Mouse (Mus musculus): Measurements from ENCODE around the gene Sgms2.

Gene Sgms2

DNA sequence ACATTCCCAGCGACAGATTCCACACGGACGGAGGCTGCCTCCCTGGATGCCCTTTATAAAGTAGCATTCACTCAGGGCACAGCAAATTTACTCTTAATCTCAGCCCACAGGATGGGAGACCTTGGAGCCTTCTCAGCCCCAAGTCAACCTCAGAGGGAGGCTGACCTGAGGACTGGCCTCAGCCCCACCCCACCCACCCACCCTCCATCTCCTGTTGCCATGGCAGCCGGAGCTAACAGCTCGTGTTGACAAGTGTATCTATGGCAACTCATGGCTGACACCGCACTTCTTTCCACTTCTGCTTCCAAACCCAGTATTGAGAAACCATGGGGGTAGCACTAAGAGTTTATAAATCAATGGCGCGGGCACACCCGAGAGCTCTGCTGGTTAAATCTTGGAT, 20.4 kb downstream of the Sgms2 start:
- TF ChIP-seq GATA4 (IDR thresholded peaks at IDR 0.05; ENCODE audit: insufficient replicate concordance, low read length) = no peak

GRCm38 (mm10) chr3:131469636-131470035, 21.6 kb downstream of the Sgms2 start:
- TF ChIP-seq GATA4 (IDR thresholded peaks at IDR 0.05; ENCODE audit: insufficient replicate concordance, low read length) = no peak

GRCm38 (mm10) chr3:131466371-131466770, 24.8 kb downstream of the Sgms2 start:
- TF ChIP-seq GATA4 (IDR thresholded peaks at IDR 0.05; ENCODE audit: insufficient replicate concordance, low read length) = no peak

DNA sequence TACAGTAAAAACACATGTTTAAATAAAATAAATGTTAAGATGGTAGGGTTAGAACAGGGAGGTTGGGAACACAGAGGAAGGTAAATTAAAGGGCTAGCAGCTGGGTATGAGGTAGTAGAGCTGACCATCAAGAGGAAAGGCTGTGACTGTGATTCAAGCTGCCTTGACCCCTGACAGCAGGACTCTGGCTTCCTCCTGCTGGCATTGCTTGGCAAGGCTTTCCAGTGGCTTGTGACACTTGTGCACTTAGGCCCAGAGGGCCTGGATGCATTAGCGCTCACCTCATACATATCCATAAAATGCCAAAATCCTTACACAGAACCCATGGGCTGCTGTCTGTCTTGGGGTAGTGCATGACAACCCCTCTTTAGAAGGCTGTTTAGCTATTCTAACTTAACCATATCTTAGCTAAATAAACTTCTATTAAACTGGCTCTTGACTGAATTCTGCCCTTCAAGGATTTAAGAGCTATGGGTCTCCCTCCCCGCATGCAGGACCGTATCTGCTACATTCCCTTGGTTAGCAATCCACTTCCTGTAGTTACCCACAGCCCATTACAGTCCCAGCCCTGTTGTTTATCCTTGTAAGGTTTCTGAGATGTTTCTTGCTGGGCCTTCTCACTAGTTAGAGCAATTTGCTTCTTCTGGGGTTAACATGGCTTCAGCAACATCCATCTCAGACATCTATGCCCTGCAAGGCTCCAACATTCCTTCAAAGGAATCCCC, 25.5 kb downstream of the Sgms2 start:
- no peak for TF ChIP-seq GATA4 (IDR thresholded peaks at IDR 0.05; ENCODE audit: insufficient replicate concordance, low read length)

DNA sequence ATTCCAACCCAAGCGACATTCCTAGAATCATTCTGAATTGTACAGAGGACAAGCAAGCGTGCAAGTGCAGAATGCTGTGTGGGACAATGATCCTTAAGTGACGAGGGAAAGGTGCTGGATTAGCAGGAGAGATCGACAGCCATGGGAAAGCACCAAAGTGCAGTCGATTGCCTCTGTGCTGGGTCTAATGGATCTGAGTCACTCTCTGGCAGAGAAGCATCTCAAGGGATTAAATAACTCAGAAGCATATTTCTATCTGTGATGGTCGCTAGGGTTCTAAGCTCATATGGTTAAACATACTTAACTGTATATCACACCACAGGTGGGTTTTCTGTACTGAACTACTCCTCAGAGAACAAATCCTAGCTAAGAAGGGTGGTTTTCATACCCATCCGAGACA, 118.2 kb downstream of the Sgms2 start:
- no peak for TF ChIP-seq GATA4 (IDR thresholded peaks at IDR 0.05; ENCODE audit: insufficient replicate concordance, low read length)

DNA sequence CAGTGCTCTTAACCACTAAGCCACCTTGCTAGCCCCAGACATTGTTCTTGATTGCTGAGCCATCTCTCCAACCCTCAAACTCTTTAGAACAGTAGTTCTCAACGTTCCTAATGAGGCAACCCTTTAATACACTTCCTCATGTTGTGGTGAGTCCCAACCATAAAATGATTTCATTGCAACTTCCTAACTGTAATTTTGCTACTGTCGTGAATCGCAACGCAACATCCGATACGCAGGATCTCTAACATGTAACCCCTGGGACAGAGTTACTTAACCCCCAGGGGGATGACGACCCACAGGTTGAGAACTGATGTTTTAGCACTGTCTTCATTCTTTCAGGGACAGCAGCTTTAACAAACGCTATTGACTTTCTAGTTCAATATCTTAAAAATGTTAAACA, 122.5 kb downstream of the Sgms2 start:
- no peak for TF ChIP-seq GATA4 (IDR thresholded peaks at IDR 0.05; ENCODE audit: insufficient replicate concordance, low read length)

DNA sequence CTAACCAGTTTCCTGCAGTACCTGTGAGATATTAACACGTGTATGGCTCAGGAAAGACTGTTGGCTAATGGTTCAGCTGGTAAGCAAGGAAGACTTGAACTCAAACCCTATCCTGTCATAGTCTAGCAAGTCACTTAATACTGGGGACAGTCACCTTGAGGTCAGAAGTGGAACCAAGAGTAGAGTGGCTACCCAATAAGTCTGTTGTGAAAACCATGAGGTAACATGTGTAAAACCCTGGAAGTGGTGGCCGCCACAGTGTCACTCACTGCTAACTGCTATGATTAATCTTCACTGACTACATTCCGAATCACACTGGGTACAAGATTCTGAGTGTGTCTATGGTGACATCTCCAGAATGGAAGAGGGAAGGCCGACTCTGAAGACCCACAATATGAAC, 123.8 kb downstream of the Sgms2 start:
- TF ChIP-seq GATA4 (IDR thresholded peaks at IDR 0.05; ENCODE audit: insufficient replicate concordance, low read length) = no peak

- TF ChIP-seq GATA4 (IDR thresholded peaks at IDR 0.05; ENCODE audit: insufficient replicate concordance, low read length) = no peak
These were observed 126.4 kb downstream of the Sgms2 start for GRCm38 (mm10) chr3:131364632-131365446.

GRCm38 (mm10) chr3:131364194-131364593, 127.0 kb downstream of the Sgms2 start:
- no peak for TF ChIP-seq GATA4 (IDR thresholded peaks at IDR 0.05; ENCODE audit: insufficient replicate concordance, low read length)

DNA sequence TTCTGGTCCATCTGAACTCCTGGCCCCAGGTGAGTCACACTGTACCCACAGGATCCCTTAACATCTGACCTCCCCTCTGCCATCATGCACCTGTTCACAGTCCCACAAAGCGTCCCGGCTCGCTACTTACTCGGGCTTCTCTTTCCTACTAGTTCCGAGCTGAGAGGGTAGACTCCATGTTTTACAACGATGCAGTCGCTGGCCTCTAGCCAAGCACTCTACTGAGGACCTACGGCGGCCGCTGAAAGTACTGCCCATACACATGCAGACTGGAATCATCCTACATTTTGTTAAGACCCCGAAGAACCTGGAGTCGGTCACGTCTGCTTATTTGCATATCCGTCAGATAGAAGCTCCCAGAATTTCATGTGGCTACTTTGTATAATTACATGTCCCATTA, 127.6 kb downstream of the Sgms2 start:
- no peak for TF ChIP-seq GATA4 (IDR thresholded peaks at IDR 0.05; ENCODE audit: insufficient replicate concordance, low read length)

- no peak for TF ChIP-seq GATA4 (IDR thresholded peaks at IDR 0.05; ENCODE audit: insufficient replicate concordance, low read length)
These were observed 129.3 kb downstream of the Sgms2 start for GRCm38 (mm10) chr3:131361960-131362359.

DNA sequence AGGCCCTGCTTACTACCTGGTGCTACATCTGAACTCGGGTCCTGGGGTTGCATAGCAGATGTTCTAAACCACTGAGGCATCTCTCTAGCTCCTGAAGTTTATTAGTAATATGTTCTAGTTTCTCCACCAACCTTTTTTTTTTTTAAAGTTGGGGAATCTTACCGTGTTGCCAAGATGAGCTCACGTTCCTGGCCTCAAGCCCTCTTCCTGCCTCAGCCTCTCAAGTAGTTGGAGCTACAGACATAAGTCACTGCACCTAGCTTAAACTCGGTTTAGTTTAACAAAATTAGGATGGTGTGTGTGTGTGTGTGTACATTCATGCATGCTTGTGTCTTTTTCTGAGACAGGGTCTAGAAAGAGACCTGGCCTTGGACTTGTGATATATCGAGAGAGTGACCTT, 132.2 kb downstream of the Sgms2 start:
- TF ChIP-seq GATA4 (IDR thresholded peaks at IDR 0.05; ENCODE audit: insufficient replicate concordance, low read length) = no peak

DNA sequence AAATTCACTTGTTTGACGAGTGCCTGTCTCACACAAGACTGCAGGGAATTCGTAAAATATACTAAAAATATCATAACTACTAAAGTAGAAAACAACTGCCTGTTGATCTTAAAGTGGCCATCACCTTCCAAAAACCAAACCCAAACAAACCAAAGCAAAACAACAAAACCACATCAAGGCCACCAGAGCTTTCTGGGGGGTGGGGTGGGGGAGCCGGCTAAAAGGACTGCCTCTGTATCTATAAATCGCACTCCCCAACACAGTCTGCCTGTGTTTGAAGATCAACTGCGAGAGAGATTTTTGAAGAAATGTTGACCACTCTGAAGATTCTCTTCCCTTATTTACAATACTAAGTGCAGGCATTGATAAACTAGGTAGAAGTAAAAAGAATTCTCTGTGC, 133.0 kb downstream of the Sgms2 start:
- no peak for TF ChIP-seq GATA4 (IDR thresholded peaks at IDR 0.05; ENCODE audit: insufficient replicate concordance, low read length)

- TF ChIP-seq GATA4 (IDR thresholded peaks at IDR 0.05; ENCODE audit: insufficient replicate concordance, low read length) = no peak
These were observed 133.6 kb downstream of the Sgms2 start for GRCm38 (mm10) chr3:131357643-131358042.

- TF ChIP-seq GATA4 (IDR thresholded peaks at IDR 0.05; ENCODE audit: insufficient replicate concordance, low read length) = no peak
These were observed 135.2 kb downstream of the Sgms2 start for GRCm38 (mm10) chr3:131356026-131356425.

- no peak for TF ChIP-seq GATA4 (IDR thresholded peaks at IDR 0.05; ENCODE audit: insufficient replicate concordance, low read length)
These were observed 140.7 kb downstream of the Sgms2 start for GRCm38 (mm10) chr3:131350539-131350938.

Data from liver, adult (tissue).